Mouse (Mus musculus) cortical plate, adult 2 months (tissue): ENCODE results near the gene Chtop.

Experiments
- CTCF ChIP-seq: fragments of 200-500 bp; IDR thresholded peaks from 2 replicates; pipeline ENCODE4 v1.5.1; 2011; ENCODE audit warnings: mild to moderate bottlenecking, control low read depth, low read length; ENCODE audit not compliant: insufficient read depth; ENCODE audit errors: extremely low read depth
- POLR2A ChIP-seq: fragments of 200-500 bp; IDR thresholded peaks from 2 replicates; pipeline ENCODE4 v1.6.1; 2011; ENCODE audit warnings: mild to moderate bottlenecking, low read length, control low read depth; ENCODE audit not compliant: insufficient read depth; ENCODE audit errors: extremely low read depth

DNA sequence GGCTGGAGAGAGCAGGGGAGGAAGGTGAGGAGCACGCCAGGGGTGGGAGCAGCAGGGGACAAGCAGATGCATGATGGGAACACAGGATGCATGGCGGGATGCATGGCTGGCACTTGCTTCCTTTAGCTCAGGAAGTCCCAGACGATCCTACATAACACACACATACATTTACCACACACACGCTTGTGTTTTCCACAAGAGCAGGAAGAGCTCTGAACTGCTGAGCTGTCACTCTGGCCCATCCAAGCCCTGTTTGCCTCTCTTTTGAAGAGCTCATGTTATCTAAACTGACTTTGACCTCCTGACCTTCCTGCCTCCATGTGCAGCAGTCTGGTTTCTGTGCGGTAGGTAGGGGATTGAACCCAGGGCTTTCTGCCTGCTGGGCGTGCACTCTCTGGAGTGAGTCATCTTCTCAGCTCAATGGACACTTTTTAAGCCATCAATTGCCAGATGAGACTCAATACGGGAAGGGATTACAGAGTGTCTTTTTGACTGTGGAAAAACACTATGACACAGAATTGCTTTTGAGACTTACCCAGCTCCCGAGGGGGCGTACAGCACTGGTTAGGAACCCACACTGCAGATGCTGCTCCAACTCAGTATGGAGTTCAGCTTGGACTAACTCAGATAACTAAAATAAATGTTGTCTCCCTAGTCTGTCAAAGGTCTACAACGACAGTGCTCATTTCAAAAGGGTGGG is 57.8 kb downstream of the Chtop start:
- TF ChIP-seq CTCF (no peak), POLR2A (no peak)
